Mouse (Mus musculus): ENCODE measurements at regions not wholly inside any gene's neighbourhood (a gene's known extent, or its start where the extent isn't known, plus 50 kb on each side); places are given as distances from the start of the nearest gene placed in this dataset.
"Not testable (repeated sequence)": the region's sequence is repeated elsewhere in the genome, so short reads cannot be mapped to it uniquely, and the experiment has no call there.

- DNase-seq (ENCODE audit: low read depth, low spot score), result not testable (repeated sequence)
Observed at GRCm38 (mm10) chr19:8496561-8496960, 91.7 kb upstream of the Slc22a30 start.

GRCm38 (mm10) chr19:8497526-8497925 lies 92.6 kb upstream of the Slc22a30 start:
- DNase-seq (ENCODE audit: low read depth, low spot score), result not testable (repeated sequence)

GRCm38 (mm10) chr19:8517721-8518120 lies 73.3 kb upstream of the Slc22a8 start:
- peak; percentile 50 for DNase-seq (ENCODE audit: low read depth, low spot score)

DNA sequence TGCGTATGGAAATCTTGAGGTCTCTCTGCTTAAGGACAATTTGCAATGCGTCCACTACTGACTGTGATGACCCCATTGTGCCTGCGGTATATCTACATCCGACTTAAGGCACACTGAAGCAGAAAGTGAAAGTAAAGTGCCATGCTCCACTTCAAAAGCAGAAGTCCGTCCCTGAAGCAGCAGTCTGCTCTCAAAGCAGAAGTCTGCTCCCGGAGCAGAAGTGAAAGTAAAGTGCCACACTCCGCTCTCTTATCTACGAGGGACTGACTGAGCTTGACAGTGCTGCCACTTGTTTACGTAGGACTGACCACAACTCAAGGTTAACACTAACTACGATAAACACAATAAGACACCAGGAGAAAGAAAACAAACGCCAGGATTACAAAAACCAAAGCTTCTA lies 72.8 kb upstream of the Slc22a8 start:
- DNase-seq (ENCODE audit: low read depth, low spot score), result peak; percentile 89

- DNase-seq (ENCODE audit: low read depth, low spot score), result peak; percentile 67
Observed at GRCm38 (mm10) chr19:8518933-8519332, 72.1 kb upstream of the Slc22a8 start.

DNA sequence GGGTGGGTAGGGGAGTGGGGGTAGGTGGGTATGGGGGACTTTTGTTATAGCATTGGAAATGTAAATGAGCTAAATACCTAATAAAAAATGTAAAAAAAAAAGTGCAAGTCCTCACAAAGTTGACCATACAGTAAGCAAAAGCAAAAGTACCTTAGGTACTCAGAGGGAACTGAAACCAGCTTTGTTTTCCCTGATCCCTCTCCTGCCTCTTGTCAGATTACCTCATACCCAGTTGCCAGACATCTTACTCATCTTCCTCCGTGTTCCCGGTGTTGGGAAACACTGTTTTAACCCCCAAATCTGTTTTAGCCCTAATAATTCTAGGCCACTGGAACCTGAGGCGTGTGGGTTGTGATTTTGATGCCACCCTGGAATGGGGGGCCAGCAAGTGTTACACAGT lies 56.5 kb upstream of the Slc22a8 start:
- DNase-seq (ENCODE audit: low read depth, low spot score), result no peak

GRCm38 (mm10) chr19:8536085-8536484 lies 55.0 kb upstream of the Slc22a8 start:
- DNase-seq (ENCODE audit: low read depth, low spot score), result peak; percentile 31
